Mouse (Mus musculus) midbrain, embryonic 14.5 days (tissue): ENCODE data around the gene Syt9. TPM values are rescaled to one million over a fixed set of nuclear protein-coding genes. Genes with fewer than 3 reads are reported as not detected.

Experiments used
- ATAC-seq: fragments of 200-750 bp; cut with Nextera tagmentation; 2 replicates; pipeline ENCODE4 v1.8.0; 2017; ENCODE audit warnings: moderate number of reproducible peaks, moderate library complexity; ENCODE audit not compliant: low FRiP score, low TSS enrichment
- DNase-seq: peaks from one replicate; pipeline ENCODE4 v3.0.0-alpha.2; 2015
- H3K27ac ChIP-seq: fragments of 300-500 bp; sonication (generic); replicated peaks from 2 replicates; pipeline ENCODE4 v1.5.1; 2014; ENCODE audit warnings: mild to moderate bottlenecking, low read depth, low read length, moderate library complexity
- H3K27me3 ChIP-seq: fragments of 300-500 bp; sonication (generic); 2 replicates; pipeline ENCODE4 v1.6.1; 2014; ENCODE audit warnings: low read length, control low read depth, mixed read lengths; ENCODE audit not compliant: control insufficient read depth, insufficient read depth
- H3K36me3 ChIP-seq: fragments of 300-500 bp; sonication (generic); 2 replicates; pipeline ENCODE4 v1.6.1; 2014; ENCODE audit warnings: low read length, control low read depth; ENCODE audit not compliant: control insufficient read depth, insufficient read depth
- H3K4me1 ChIP-seq: fragments of 300-500 bp; sonication (generic); 2 replicates; pipeline ENCODE4 v1.6.1; 2014; ENCODE audit warnings: mild to moderate bottlenecking, antibody characterized with exemption, low read length, control low read depth; ENCODE audit not compliant: control insufficient read depth, insufficient read depth
- H3K4me2 ChIP-seq: fragments of 300-500 bp; sonication (generic); 2 replicates; pipeline ENCODE4 v1.6.1; 2014; ENCODE audit warnings: mild to moderate bottlenecking, low read length, moderate library complexity
- H3K4me3 ChIP-seq: fragments of 300-500 bp; sonication (generic); replicated peaks from 2 replicates; pipeline ENCODE4 v1.5.1; 2014; ENCODE audit warnings: low read depth, low read length
- H3K9ac ChIP-seq: fragments of 300-500 bp; sonication (generic); replicated peaks from 2 replicates; pipeline ENCODE4 v1.6.1; 2014; ENCODE audit warnings: mild to moderate bottlenecking, low read length, moderate library complexity
- H3K9me3 ChIP-seq: fragments of 300-500 bp; sonication (generic); 2 replicates; pipeline ENCODE4 v1.6.1; 2016; ENCODE audit warnings: low read length, control low read depth, mixed read lengths; ENCODE audit not compliant: control insufficient read depth
- WGBS: fragments of 180-500 bp; shearing (Covaris S2); extraction: QIAGEN DNeasy Blood & Tissue Kit; methylation state at CpG from one replicate; pipeline ENCODE4 v1.1.7; 2014; 5-methylcytosine and 5-hydroxymethylcytosine counted together
- polyA plus RNA-seq: library from polyadenylated mRNA; unstranded; fragments of >200 nt; fragmentation: Nextera tagmentation; extraction: Ambion mirVana; gene quantifications from 2 replicates; pipeline ENCODE4 v1.2.1, GENCODE M21; 2014

The Syt9 gene
- polyA plus RNA-seq, 1 experiment from 2014 or later, result 9.7 TPM

DNA sequence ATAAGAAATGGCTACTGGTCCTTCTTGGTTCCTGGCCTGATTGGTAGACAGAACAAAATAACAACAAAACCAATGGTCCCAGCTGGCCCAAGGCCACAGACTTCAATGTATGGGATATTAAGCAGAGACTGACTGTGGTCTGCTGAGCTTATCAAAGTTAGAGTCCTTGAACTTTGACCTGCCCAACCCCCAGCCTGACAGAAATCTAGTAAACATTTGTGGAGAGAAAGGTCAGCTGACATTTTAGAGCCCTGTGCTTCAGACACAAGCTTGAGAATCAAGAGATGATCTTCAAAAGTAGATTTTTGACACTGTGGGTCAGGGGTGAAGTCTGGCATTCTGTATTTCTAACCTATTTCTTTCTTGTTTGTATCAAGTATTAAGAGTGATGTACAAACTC, 226.2 kb downstream of the Syt9 start:
- H3K9ac ChIP-seq, result no peak overlapping the region
- DNase-seq, result no peak
- ATAC-seq, result no peak
- peaks cover 5% of the 10 kb centered on the region; the same call in 1 of the 2 replicates for H3K27me3 ChIP-seq
- no peaks in the 10 kb centered on the region for H3K9me3 ChIP-seq
- 0 out of 2 replicates have a peak, but pooled peaks cover 7% of the 10 kb centered on the region for H3K4me1 ChIP-seq
- H3K4me2 ChIP-seq, result no peak overlapping the region
- no peaks in the 10 kb centered on the region for H3K36me3 ChIP-seq
- H3K27ac ChIP-seq, result no peak overlapping the region
- no peak overlapping the region for H3K4me3 ChIP-seq

DNA sequence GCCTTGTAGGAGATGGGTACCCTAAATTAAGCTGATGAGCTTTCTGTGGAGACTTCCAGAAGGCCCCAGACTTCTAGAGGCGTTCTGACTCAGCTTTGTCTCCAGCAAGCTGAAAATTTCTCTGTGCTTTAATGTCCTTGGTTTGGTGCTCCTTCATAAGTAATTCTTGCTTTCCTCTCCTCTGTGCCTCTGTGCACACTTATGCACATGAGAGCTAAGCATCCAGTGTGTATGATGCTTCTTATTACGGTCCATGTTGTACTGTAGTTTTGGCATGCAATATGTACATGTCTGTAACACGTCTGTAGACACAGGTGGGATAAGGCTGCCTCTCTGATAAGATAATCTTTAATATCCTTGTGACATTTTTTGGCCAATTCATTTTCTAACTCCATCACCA, 227.4 kb downstream of the Syt9 start:
- ATAC-seq, result no peak
- H3K9ac ChIP-seq, result no peak overlapping the region
- no peak overlapping the region for H3K27ac ChIP-seq
- no peaks in the 10 kb centered on the region for H3K9me3 ChIP-seq
- H3K4me1 ChIP-seq, result 0 out of 2 replicates have a peak, but pooled peaks cover 7% of the 10 kb centered on the region
- 87% methylated on average over 3 of the region's 3 CpGs for WGBS
- H3K27me3 ChIP-seq, result peaks cover 5% of the 10 kb centered on the region; the same call in 1 of the 2 replicates
- H3K36me3 ChIP-seq, result no peaks in the 10 kb centered on the region
- H3K4me3 ChIP-seq, result no peak overlapping the region
- DNase-seq, result no peak
- no peak overlapping the region for H3K4me2 ChIP-seq

Other genes with a start within 250 kb of the Syt9 start
- gene Olfr715, start 239.6 kb upstream of the Syt9 start, polyA plus RNA-seq, result not detected in 2 replicates
- gene Olfr716, start 232.4 kb upstream of the Syt9 start, polyA plus RNA-seq, result not detected in 2 replicates
- not detected in 2 replicates for gene Nlrp14, start 203.7 kb upstream of the Syt9 start, polyA plus RNA-seq
- not detected in 2 replicates for gene Rbmxl2, start 161.3 kb upstream of the Syt9 start, polyA plus RNA-seq
- gene Olfml1, start 196.7 kb downstream of the Syt9 start, polyA plus RNA-seq, result 0.16 and 1.4 TPM in 2 replicates
- 0.46 and 1.0 TPM in 2 replicates for gene Ppfibp2, start 224.5 kb downstream of the Syt9 start, polyA plus RNA-seq